Mouse (Mus musculus) MEL (cell line): Measurements from ENCODE around the gene Eif4g1. TPM values are rescaled to one million over a fixed set of nuclear protein-coding genes. Genes with fewer than 3 reads are reported as not detected.

ENCODE experiments used
- DNase-seq: peaks from one replicate; pipeline ENCODE4 v3.0.0; 2011; ENCODE audit warnings: low read depth, low spot score
- H3K27ac ChIP-seq: 2 replicates; pipeline ENCODE4 v1.5.1; 2012; ENCODE audit warnings: low read depth, mild to moderate bottlenecking, control low read depth, low read length, moderate library complexity; ENCODE audit not compliant: control insufficient read depth
- H3K27me3 ChIP-seq, 2 experiments: fragments of 150-350 bp in 1 of 2; sonication (generic) in 1 of 2; 2 replicates each; pipeline ENCODE4 v1.6.1; 2012; ENCODE audit warnings: low read length in 2 of 2, mild to moderate bottlenecking in 2 of 2, improper control_type of control experiment in 1 of 2, moderate library complexity in 1 of 2; ENCODE audit not compliant: insufficient read depth in 2 of 2, control insufficient read depth in 1 of 2
- H3K36me3 ChIP-seq, 2 experiments: 2 replicates each; pipeline ENCODE4 v1.6.1; 2012 to 2014; ENCODE audit warnings: low read length in 2 of 2, improper control_type of control experiment in 1 of 2, inconsistent platforms in 1 of 2, mild to moderate bottlenecking in 1 of 2; ENCODE audit not compliant: insufficient read depth in 2 of 2, control insufficient read depth in 1 of 2
- H3K4me1 ChIP-seq, 2 experiments: fragments of 150-350 bp in 1 of 2; sonication (generic) in 1 of 2; 2 replicates each; pipeline ENCODE4 v1.6.1; 2012; ENCODE audit warnings: low read length in 2 of 2, improper control_type of control experiment in 1 of 2, mild to moderate bottlenecking in 1 of 2; ENCODE audit not compliant: insufficient read depth in 2 of 2, control insufficient read depth in 1 of 2
- H3K4me3 ChIP-seq, 2 experiments: fragments of 150-350 bp in 1 of 2; sonication (generic) in 1 of 2; 2 replicates each; pipeline ENCODE4 v1.5.1; 2012; ENCODE audit warnings: low read depth in 2 of 2, low read length in 2 of 2, mild to moderate bottlenecking in 2 of 2, moderate library complexity in 2 of 2, control low read depth in 1 of 2, improper control_type of control experiment in 1 of 2; ENCODE audit not compliant: control insufficient read depth in 1 of 2, insufficient read depth in 1 of 2
- H3K79me2 ChIP-seq: 2 replicates; pipeline ENCODE4 v1.6.1; 2012; ENCODE audit warnings: mild to moderate bottlenecking, low read length, moderate library complexity; ENCODE audit not compliant: control insufficient read depth, poor library complexity, insufficient read depth
- H3K9ac ChIP-seq: 2 replicates; pipeline ENCODE4 v1.6.1; 2012; ENCODE audit warnings: low read depth, mild to moderate bottlenecking, control low read depth, low read length, moderate library complexity; ENCODE audit not compliant: control insufficient read depth, poor library complexity, severe bottlenecking
- H3K9me3 ChIP-seq: fragments of 150-350 bp; sonication (generic); replicated peaks from 2 replicates; pipeline ENCODE4 v1.6.1; 2012; ENCODE audit warnings: mild to moderate bottlenecking, low read length, improper control_type of control experiment, moderate library complexity; ENCODE audit not compliant: insufficient read depth
- BHLHE40 ChIP-seq: IDR thresholded peaks from 2 replicates; pipeline ENCODE4 v1.6.1; 2012; ENCODE audit warnings: low read depth, mild to moderate bottlenecking, inconsistent platforms, low read length, improper control_type of control experiment, borderline replicate concordance
- CHD1 ChIP-seq: IDR thresholded peaks from 2 replicates; pipeline ENCODE4 v1.6.1; 2012; ENCODE audit warnings: low read depth, mild to moderate bottlenecking, inconsistent platforms, low read length, improper control_type of control experiment
- CHD2 ChIP-seq: IDR thresholded peaks from 2 replicates; pipeline ENCODE4 v1.6.1; 2011; ENCODE audit warnings: low read length, improper control_type of control experiment
- E2F4 ChIP-seq: IDR thresholded peaks from 2 replicates; pipeline ENCODE4 v1.6.1; 2011; ENCODE audit warnings: low read depth, low read length, improper control_type of control experiment, borderline replicate concordance
- ELF1 ChIP-seq: IDR thresholded peaks from 2 replicates; pipeline ENCODE4 v1.6.1; 2014; ENCODE audit warnings: low read depth, mild to moderate bottlenecking, inconsistent platforms, low read length, improper control_type of control experiment, moderate library complexity
- ETS1 ChIP-seq: IDR thresholded peaks from 2 replicates; pipeline ENCODE4 v1.6.1; 2012; ENCODE audit warnings: low read depth, mild to moderate bottlenecking, inconsistent platforms, low read length, improper control_type of control experiment, moderate library complexity
- GABPA ChIP-seq: IDR thresholded peaks from 2 replicates; pipeline ENCODE4 v1.6.1; 2012; ENCODE audit warnings: low read depth, mild to moderate bottlenecking, inconsistent platforms, low read length, improper control_type of control experiment, moderate library complexity
- GATA1 ChIP-seq: IDR thresholded peaks from 2 replicates; pipeline ENCODE4 v1.6.1; 2011; ENCODE audit warnings: low read depth, low read length, improper control_type of control experiment
- HCFC1 ChIP-seq: IDR thresholded peaks from 2 replicates; pipeline ENCODE4 v1.6.1; 2012; ENCODE audit warnings: low read depth, mild to moderate bottlenecking, inconsistent platforms, low read length, improper control_type of control experiment, moderate library complexity
- JUND ChIP-seq: IDR thresholded peaks from 2 replicates; pipeline ENCODE4 v1.6.1; 2011; ENCODE audit warnings: low read depth, mild to moderate bottlenecking, improper control_type of control experiment, low read length
- MAFK ChIP-seq: IDR thresholded peaks from 2 replicates; pipeline ENCODE4 v1.6.1; 2011; ENCODE audit warnings: low read depth, mild to moderate bottlenecking, low read length, improper control_type of control experiment, borderline replicate concordance
- MAX ChIP-seq: IDR thresholded peaks from 2 replicates; pipeline ENCODE4 v1.6.1; 2011; ENCODE audit warnings: low read length, improper control_type of control experiment
- MAZ ChIP-seq: IDR thresholded peaks from 2 replicates; pipeline ENCODE4 v1.6.1; 2012; ENCODE audit warnings: low read depth, mild to moderate bottlenecking, inconsistent platforms, low read length, improper control_type of control experiment
- MXI1 ChIP-seq: IDR thresholded peaks from 2 replicates; pipeline ENCODE4 v1.6.1; 2011; ENCODE audit warnings: mild to moderate bottlenecking, low read depth, low read length, improper control_type of control experiment
- MYC ChIP-seq: IDR thresholded peaks from 2 replicates; pipeline ENCODE4 v1.6.1; 2011; ENCODE audit warnings: low read depth, mild to moderate bottlenecking, low read length, improper control_type of control experiment, moderate library complexity
- NELFE ChIP-seq: IDR thresholded peaks from 2 replicates; pipeline ENCODE4 v1.6.1; 2011; ENCODE audit warnings: low read depth, low read length, improper control_type of control experiment
- NRF1 ChIP-seq: IDR thresholded peaks from 2 replicates; pipeline ENCODE4 v1.6.1; 2014; ENCODE audit warnings: low read depth, mild to moderate bottlenecking, inconsistent platforms, low read length, improper control_type of control experiment, moderate library complexity; ENCODE audit not compliant: poor library complexity, insufficient read depth, severe bottlenecking
- POLR2A ChIP-seq, 2 experiments: IDR thresholded peaks; 2 replicates each; pipeline ENCODE4 v1.6.1; 2011 to 2012; ENCODE audit warnings: low read length in 2 of 2, mild to moderate bottlenecking in 2 of 2, control low read depth in 1 of 2, improper control_type of control experiment in 1 of 2, low read depth in 1 of 2, moderate library complexity in 1 of 2; ENCODE audit not compliant: control insufficient read depth in 1 of 2, insufficient read depth in 1 of 2, poor library complexity in 1 of 2
- POLR2AphosphoS2 ChIP-seq: IDR thresholded peaks from 2 replicates; pipeline ENCODE4 v1.6.1; 2011; ENCODE audit warnings: low read length, improper control_type of control experiment
- POLR2AphosphoS5 ChIP-seq: IDR thresholded peaks from 2 replicates; pipeline ENCODE4 v1.6.1; 2012; ENCODE audit warnings: low read depth, borderline replicate concordance, mild to moderate bottlenecking, inconsistent platforms, low read length, moderate library complexity, mixed read lengths
- RAD21 ChIP-seq: IDR thresholded peaks from 2 replicates; pipeline ENCODE4 v1.6.1; 2011; ENCODE audit warnings: mild to moderate bottlenecking, low read depth, low read length, improper control_type of control experiment
- RCOR1 ChIP-seq: IDR thresholded peaks from 2 replicates; pipeline ENCODE4 v1.6.1; 2012; ENCODE audit warnings: low read depth, mild to moderate bottlenecking, inconsistent platforms, low read length, improper control_type of control experiment
- SIN3A ChIP-seq: IDR thresholded peaks from 2 replicates; pipeline ENCODE4 v1.6.1; 2012; ENCODE audit warnings: low read length, improper control_type of control experiment, inconsistent platforms
- TAL1 ChIP-seq: IDR thresholded peaks from 2 replicates; pipeline ENCODE4 v1.6.1; 2012; ENCODE audit warnings: mild to moderate bottlenecking, inconsistent platforms, low read length, moderate library complexity, mixed read lengths
- TBP ChIP-seq: IDR thresholded peaks from 2 replicates; pipeline ENCODE4 v1.8.0; 2011; ENCODE audit warnings: low read depth, low read length, improper control_type of control experiment
- USF1 ChIP-seq: IDR thresholded peaks from 2 replicates; pipeline ENCODE4 v1.6.1; 2014; ENCODE audit warnings: low read depth, mild to moderate bottlenecking, inconsistent platforms, low read length, improper control_type of control experiment, moderate library complexity
- USF2 ChIP-seq, 2 experiments: IDR thresholded peaks; 2 replicates each; pipeline ENCODE4 v1.6.1; 2011 to 2012; ENCODE audit warnings: improper control_type of control experiment in 2 of 2, low read length in 2 of 2, borderline replicate concordance in 1 of 2, inconsistent platforms in 1 of 2, low read depth in 1 of 2, mild to moderate bottlenecking in 1 of 2; ENCODE audit not compliant: insufficient read depth in 1 of 2
- ZC3H11A ChIP-seq: IDR thresholded peaks from 2 replicates; pipeline ENCODE4 v1.6.1; 2012; ENCODE audit warnings: low read depth, mild to moderate bottlenecking, inconsistent platforms, low read length, improper control_type of control experiment
- ZKSCAN1 ChIP-seq: IDR thresholded peaks from 2 replicates; pipeline ENCODE4 v1.6.1; 2012; ENCODE audit warnings: low read depth, mild to moderate bottlenecking, inconsistent platforms, low read length, improper control_type of control experiment, moderate library complexity
- ZMIZ1 ChIP-seq: IDR thresholded peaks from 2 replicates; pipeline ENCODE4 v1.6.1; 2012; ENCODE audit warnings: low read depth, mild to moderate bottlenecking, inconsistent platforms, low read length, improper control_type of control experiment, moderate library complexity
- polyA plus RNA-seq, 2 experiments: library from polyadenylated mRNA; stranded (reverse) in 1 of 2; unstranded in 1 of 2; fragments of >175 nt in 1 of 2; fragments of >200 nt in 1 of 2; gene quantifications; 2 replicates each; pipeline versions ENCODE4 v1.2.1 to v1.2.4; 2012; ENCODE audit warnings: low replicate concordance in 2 of 2, low read depth in 1 of 2; ENCODE audit not compliant: insufficient read length in 2 of 2, insufficient read depth in 1 of 2, missing spikeins in 1 of 2
- total RNA-seq: library from RNA; depleted of rRNA; stranded (reverse); fragments of 300-350 nt; gene quantifications from 2 replicates; pipeline ENCODE4 v1.2.3, GENCODE M21; 2012

Eif4g1 gene
- total and polyA plus RNA-seq, 3 experiments: 327 to 436 (median 409) TPM

DNA sequence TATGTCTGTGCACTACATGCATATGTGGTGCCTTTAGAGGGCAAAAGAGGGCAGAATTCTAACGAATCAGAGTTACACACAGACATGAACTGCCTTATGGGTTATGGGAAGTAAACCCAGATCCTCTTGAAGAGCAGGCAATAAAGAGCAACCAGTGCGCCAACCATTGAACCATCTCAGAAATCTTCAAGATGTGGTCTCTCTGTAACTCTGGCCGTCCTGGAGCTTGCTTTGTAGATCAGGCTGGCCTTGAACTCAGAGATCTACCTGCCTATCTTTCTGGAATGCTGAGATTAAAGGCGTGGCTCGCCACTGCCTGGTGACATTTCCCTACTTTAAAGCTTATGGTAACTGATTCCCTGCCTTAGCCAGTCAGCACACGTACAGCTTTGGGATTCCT lies 3.8 kb downstream of the Eif4g1 start (continued):
- no peak for TF ChIP-seq GATA1
- TF ChIP-seq USF1: 0 out of 2 replicates have a peak, but pooled peaks have one; percentile 2
- TF ChIP-seq NELFE: no peak
- TF ChIP-seq ZC3H11A: no peak
- TF ChIP-seq POLR2AphosphoS5: no peak
- no peak for TF ChIP-seq CHD1
- TF ChIP-seq MAFK: no peak
- no peak for TF ChIP-seq TAL1
- TF ChIP-seq RCOR1: peak; percentile 46; the same call in 1 of the 2 replicates
- no peak for TF ChIP-seq RAD21
- no peak for TF ChIP-seq BHLHE40
- no peak for TF ChIP-seq GABPA
- no peak for TF ChIP-seq MYC
- TF ChIP-seq ZKSCAN1: no peak
- TF ChIP-seq USF2 (IDR thresholded peaks at IDR 0.05; ENCODE audit: borderline replicate concordance in 1 of 2, insufficient read depth in 1 of 2, low read depth in 1 of 2, low read length in 2 of 2): no peak
- TF ChIP-seq POLR2AphosphoS2: no peak; the same call in 1 of the 2 replicates
- no peak for TF ChIP-seq CHD2
- TF ChIP-seq, all 39 proteins: peak for 7

DNA sequence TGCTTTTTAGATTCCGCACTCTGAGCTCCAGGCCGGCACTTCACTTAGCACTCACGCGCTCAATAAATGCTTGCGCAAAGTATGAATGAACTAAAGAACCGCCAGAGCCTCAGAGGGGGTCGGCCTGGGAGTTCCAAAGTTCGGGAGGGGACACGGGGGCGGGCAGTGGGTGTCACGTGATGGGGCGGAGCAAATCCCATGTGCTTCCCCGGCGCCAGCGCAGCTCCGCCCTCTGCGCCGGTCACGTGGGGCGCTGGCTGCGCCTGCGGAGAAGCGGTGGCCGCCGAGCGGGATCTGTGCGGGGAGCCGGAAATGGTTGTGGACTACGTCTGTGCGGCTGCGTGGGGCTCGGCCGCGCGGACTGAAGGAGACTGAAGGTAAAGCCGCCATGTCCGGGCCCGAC lies 4.4 kb downstream of the Eif4g1 start:
- no peaks in the 10 kb centered on the region for H3K9me3 ChIP-seq
- TF ChIP-seq USF1 (peak; percentile 100), CHD1 (no peak), POLR2AphosphoS2 (0 out of 2 replicates have a peak, but pooled peaks have one; percentile 48), CHD2 (no peak), MXI1 (peak; percentile 77; the same call in 1 of the 2 replicates), POLR2AphosphoS5 (no peak), ELF1 (peak; percentile 72), POLR2A (IDR thresholded peaks at IDR 0.05; ENCODE audit: control insufficient read depth in 1 of 2, insufficient read depth in 1 of 2, low read depth in 1 of 2, low read length in 2 of 2, poor library complexity in 1 of 2) (peak; percentile 60 to 86), MAX (peak; percentile 98), RCOR1 (no peak), ZKSCAN1 (no peak), MYC (peak; percentile 85), TBP (peak; percentile 71), MAFK (no peak), USF2 (IDR thresholded peaks at IDR 0.05; ENCODE audit: borderline replicate concordance in 1 of 2, insufficient read depth in 1 of 2, low read depth in 1 of 2, low read length in 2 of 2) (peak; percentile 96 to 99), ZMIZ1 (no peak), ZC3H11A (no peak), NRF1 (peak; percentile 85), JUND (no peak), HCFC1 (peak; percentile 77), E2F4 (no peak), ETS1 (peak; percentile 28; the same call in 1 of the 2 replicates), SIN3A (peak; percentile 80), NELFE (peak; percentile 81), MAZ (peak; percentile 64; the same call in 1 of the 2 replicates), GATA1 (no peak), BHLHE40 (peak; percentile 91), TAL1 (no peak), GABPA (no peak)
- H3K27me3 ChIP-seq: no peaks in the 10 kb centered on the region
- peak overlapping the region; percentile 63 to 98 for H3K4me3 ChIP-seq
- peaks cover 19 to 32% of the 10 kb centered on the region in 2 experiments for H3K36me3 ChIP-seq
- H3K27ac ChIP-seq: peak overlapping the region; percentile 71
- peaks cover 41% of the 10 kb centered on the region for H3K79me2 ChIP-seq
- peak overlapping the region; percentile 99 for H3K9ac ChIP-seq
- DNase-seq: peak; percentile 96
- peaks cover 8 to 22% of the 10 kb centered on the region in 2 experiments for H3K4me1 ChIP-seq
